Mouse (Mus musculus): ENCODE measurements around the gene Acss3. TPM values are rescaled to one million over a fixed set of nuclear protein-coding genes. Genes with fewer than 3 reads are reported as not detected.

Gene Acss3
- total RNA-seq, 2 experiments from 2014 or later = 4.8 to 5.0 TPM

Other genes with a start within 250 kb of the Acss3 start
- 1 to 10 TPM; 1.2 to 2.1 TPM for gene Lin7a, start 148.0 kb upstream of the Acss3 start, total RNA-seq (2021)

Measured in heart, postnatal 36 days (tissue).